Comparison of ENCODE assay signal across 9 mouse cellular contexts in genomic region chr9:86961663-86962062, GRCm38 (mm10). TPM values are rescaled to one million over a fixed set of nuclear protein-coding genes. Genes with fewer than 3 reads are reported as not detected.
DNase-seq lines count a peak whose midpoint lies in the region; ATAC-seq lines count a peak whose summit lies in the region.
"Had no signal": no experiment of that assay in that cellular context is flagged by ENCODE, and none has a peak within 500 bp of the region (broad histone marks: within the 10 kb centered on the region; RNA-seq: fewer than 3 reads in every experiment).

No protein-coding gene starts in this region.

- H3K9me3 ChIP-seq in forebrain, embryonic 13.5 days (replicated peaks), result no peaks in the 10 kb centered on the region

- no peak overlapping the region for H3K9ac ChIP-seq in forebrain, embryonic 13.5 days
- H3K9ac ChIP-seq: liver, embryonic 14.5 days had no signal

- no peak overlapping the region for H3K4me3 ChIP-seq in forebrain, embryonic 13.5 days

- no peak for ATAC-seq in forebrain, embryonic 13.5 days

- no peak overlapping the region for H3K27ac ChIP-seq in forebrain, embryonic 13.5 days
- H3K27ac ChIP-seq: liver, embryonic 14.5 days had no signal

- no peaks in the 10 kb centered on the region for H3K27me3 ChIP-seq in forebrain, embryonic 13.5 days

- no peaks in the 10 kb centered on the region for H3K4me1 ChIP-seq in forebrain, embryonic 13.5 days

- DNase-seq in testis, postnatal 10 days (ENCODE audit: low spot score), result peak; percentile 50
- DNase-seq in testis, postnatal 14 days (ENCODE audit: low spot score), result no peak
- peak; percentile 58 for DNase-seq in cerebellum, adult 8-10 months
- DNase-seq in gastrocnemius, postnatal 4 days (ENCODE audit: low spot score in 2 of 2), result peak; percentile 18 to 37
- peak; percentile 18 for DNase-seq in skeletal muscle tissue, adult 2 months (ENCODE audit: low read depth, low spot score)
- DNase-seq in c-Kit-positive CD71-positive TER-119-positive erythroid progenitor cells, embryonic 14.5 days (ENCODE audit: low spot score), result no peak
- DNase-seq: kidney, postnatal 14 days had no signal

- no peak overlapping the region for H3K4me2 ChIP-seq in forebrain, embryonic 13.5 days

- WGBS in forebrain, embryonic 13.5 days, result 81% methylated on average over 3 of the region's 3 CpGs

- no peaks in the 10 kb centered on the region for H3K36me3 ChIP-seq in forebrain, embryonic 13.5 days (ENCODE audit: poor library complexity, severe bottlenecking)

RNA-seq across cellular contexts. Expression of gene Ripply2, which starts 53.7 kb away (rescaled TPM):
- total RNA-seq in gastrocnemius, postnatal 4 days (2021), result not detected
- polyA plus RNA-seq in forebrain, embryonic 13.5 days (2015; fragmentation: Nextera tagmentation; extraction: Ambion mirVana), result 3.3 and 4.4 TPM in 2 replicates
- polyA plus RNA-seq: liver, embryonic 14.5 days had no signal

Comparison
In these comparisons a context has a peak if more than half of its experiments do, and no peak if none do; other contexts are left out.
1. DNase-seq: peak in testis, postnatal 10 days (single experiment), cerebellum, adult 8-10 months (single experiment), gastrocnemius, postnatal 4 days (2 of 2) and skeletal muscle tissue, adult 2 months (single experiment); none in testis, postnatal 14 days (single experiment) and c-Kit-positive CD71-positive TER-119-positive erythroid progenitor cells, embryonic 14.5 days (single experiment).